Mouse (Mus musculus) kidney, postnatal 10 days (tissue): Measurements from ENCODE around the gene Dnah11.
A peak's percentile ranks its signal among the peaks of the same experiment; 100 is the strongest.

Experiments used
- DNase-seq: peaks from one replicate; pipeline ENCODE4 v3.0.0; 2021; ENCODE audit warnings: mixed read lengths

Gene Dnah11

GRCm38 (mm10) chr12:118198386-118199093 lies at the start of gene Dnah11:
Dnah11 (minus strand) TSS chr12:118199043.
- DNase-seq: peak; percentile 82

GRCm38 (mm10) chr12:118221182-118221581 lies 22.3 kb upstream of the Dnah11 start:
- no peak for DNase-seq

GRCm38 (mm10) chr12:118220062-118220461 lies 21.2 kb upstream of the Dnah11 start:
- no peak for DNase-seq

GRCm38 (mm10) chr12:118212163-118212562 lies 13.3 kb upstream of the Dnah11 start:
- no peak for DNase-seq

GRCm38 (mm10) chr12:118196583-118196982 lies 2.3 kb downstream of the Dnah11 start:
- DNase-seq: no peak

GRCm38 (mm10) chr12:118189535-118189934 lies 9.3 kb downstream of the Dnah11 start:
- no peak for DNase-seq

- no peak for DNase-seq
Measured at GRCm38 (mm10) chr12:118187663-118188062, 11.2 kb downstream of the Dnah11 start.

GRCm38 (mm10) chr12:118186881-118187489 lies 11.9 kb downstream of the Dnah11 start:
- no peak for DNase-seq

- no peak for DNase-seq
Measured at GRCm38 (mm10) chr12:118186120-118186880, 12.5 kb downstream of the Dnah11 start.

GRCm38 (mm10) chr12:118184731-118185130 lies 14.1 kb downstream of the Dnah11 start:
- no peak for DNase-seq

GRCm38 (mm10) chr12:118177756-118178155 lies 21.1 kb downstream of the Dnah11 start:
- no peak for DNase-seq

- no peak for DNase-seq
Measured at GRCm38 (mm10) chr12:118164785-118165184, 34.1 kb downstream of the Dnah11 start.

GRCm38 (mm10) chr12:118156986-118157385 lies 41.9 kb downstream of the Dnah11 start:
- no peak for DNase-seq

GRCm38 (mm10) chr12:118147521-118148033 lies 51.3 kb downstream of the Dnah11 start:
- no peak for DNase-seq

GRCm38 (mm10) chr12:118128116-118128515 lies 70.7 kb downstream of the Dnah11 start:
- DNase-seq: no peak

- no peak for DNase-seq
Measured at GRCm38 (mm10) chr12:118119668-118120067, 79.2 kb downstream of the Dnah11 start.

- DNase-seq: peak; percentile 6
Measured at GRCm38 (mm10) chr12:118112599-118112998, 86.2 kb downstream of the Dnah11 start.

GRCm38 (mm10) chr12:118111896-118112295 lies 86.9 kb downstream of the Dnah11 start:
- no peak for DNase-seq

- DNase-seq: no peak
Measured at GRCm38 (mm10) chr12:118107719-118108118, 91.1 kb downstream of the Dnah11 start.

GRCm38 (mm10) chr12:118104520-118104919 lies 94.3 kb downstream of the Dnah11 start:
- no peak for DNase-seq

GRCm38 (mm10) chr12:118099694-118100093 lies 99.1 kb downstream of the Dnah11 start:
- DNase-seq: no peak

- no peak for DNase-seq
Measured at GRCm38 (mm10) chr12:118098257-118098656, 100.6 kb downstream of the Dnah11 start.

- DNase-seq: no peak
Measured at GRCm38 (mm10) chr12:118094946-118095345, 103.9 kb downstream of the Dnah11 start.

GRCm38 (mm10) chr12:118085291-118085690 lies 113.6 kb downstream of the Dnah11 start:
- no peak for DNase-seq
